Mouse (Mus musculus) CD4-positive helper T cell, adult 2 months (primary cell): ENCODE data around the gene Mrps36.
A peak's percentile ranks its signal among the peaks of the same experiment; 100 is the strongest.
"Not testable (repeated sequence)": the region's sequence is repeated elsewhere in the genome, so short reads cannot be mapped to it uniquely, and the experiment has no call there.

Experiments used
- DNase-seq: peaks from one replicate; pipeline ENCODE4 v3.0.0-alpha.2; 2012; ENCODE audit warnings: low read depth, missing footprints, low spot score

Mrps36 gene

GRCm38 (mm10) chr13:100744036-100744744 is at the start of gene Mrps36:
Mrps36 (minus strand) TSS chr13:100744659.
- DNase-seq: peak; percentile 90

- no peak for DNase-seq
These were observed 44.6 kb upstream of the Mrps36 start for GRCm38 (mm10) chr13:100789083-100789482.

GRCm38 (mm10) chr13:100788057-100788456 is 43.6 kb upstream of the Mrps36 start:
- not testable (repeated sequence) for DNase-seq

- no peak for DNase-seq
These were observed 43.0 kb upstream of the Mrps36 start for GRCm38 (mm10) chr13:100787316-100788010.

GRCm38 (mm10) chr13:100786414-100786867 is 42.0 kb upstream of the Mrps36 start, which contains the start of gene Ccnb1:
Ccnb1 (minus strand) TSS chr13:100786570.
- peak; percentile 94 for DNase-seq

- DNase-seq: peak; percentile 47
These were observed 41.5 kb upstream of the Mrps36 start for GRCm38 (mm10) chr13:100785806-100786413.

GRCm38 (mm10) chr13:100777491-100777890 is 33.0 kb upstream of the Mrps36 start:
- no peak for DNase-seq

- DNase-seq: no peak
These were observed 32.3 kb upstream of the Mrps36 start for GRCm38 (mm10) chr13:100776710-100777109.

GRCm38 (mm10) chr13:100776056-100776419 is 31.6 kb upstream of the Mrps36 start:
- DNase-seq: no peak

- peak; percentile 92 for DNase-seq
These were observed 31.0 kb upstream of the Mrps36 start, which contains the start of gene Cenph for GRCm38 (mm10) chr13:100775252-100776055. Cenph (minus strand) TSS chr13:100775899.

- no peak for DNase-seq
These were observed 30.2 kb upstream of the Mrps36 start for GRCm38 (mm10) chr13:100774704-100775103.

- no peak for DNase-seq
These were observed 10.9 kb upstream of the Mrps36 start for GRCm38 (mm10) chr13:100755329-100755728.

GRCm38 (mm10) chr13:100754186-100754585 is 9.7 kb upstream of the Mrps36 start:
- DNase-seq: no peak

- no peak for DNase-seq
These were observed 8.6 kb upstream of the Mrps36 start for GRCm38 (mm10) chr13:100753011-100753410.

GRCm38 (mm10) chr13:100752529-100752928 is 8.1 kb upstream of the Mrps36 start:
- no peak for DNase-seq

- no peak for DNase-seq
These were observed 6.9 kb upstream of the Mrps36 start for GRCm38 (mm10) chr13:100751402-100751801.

- DNase-seq: no peak
These were observed 6.3 kb upstream of the Mrps36 start for GRCm38 (mm10) chr13:100750799-100751198.

- no peak for DNase-seq
These were observed 4.2 kb upstream of the Mrps36 start for GRCm38 (mm10) chr13:100748638-100749037.

- DNase-seq: no peak
These were observed 1.6 kb upstream of the Mrps36 start for GRCm38 (mm10) chr13:100746090-100746489.

GRCm38 (mm10) chr13:100743346-100744035 is 968 bp downstream of the Mrps36 start:
- no peak for DNase-seq

GRCm38 (mm10) chr13:100742831-100743230 is 1.6 kb downstream of the Mrps36 start:
- no peak for DNase-seq
